21 mouse cellular contexts compared by ENCODE assay signal in the genomic region with DNA sequence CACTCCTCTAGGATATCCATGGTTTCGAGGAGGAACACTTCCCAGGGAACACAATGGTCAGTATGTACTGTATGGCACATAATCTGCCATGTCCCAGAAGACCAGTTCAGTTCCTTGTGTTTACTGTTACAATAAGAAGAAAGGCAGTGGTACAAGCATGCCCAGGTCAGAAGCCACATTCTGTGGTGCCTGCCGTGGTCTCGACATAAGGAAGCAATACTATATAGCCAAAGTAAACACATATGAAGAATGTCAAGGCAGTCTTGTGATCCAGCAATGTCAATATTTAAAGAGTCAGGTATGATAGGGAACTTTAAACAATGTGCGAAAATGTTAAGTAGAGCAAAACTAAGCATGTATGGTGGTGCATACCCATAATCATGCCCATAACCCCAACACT.
"Had no signal": no experiment of that assay in that cellular context is flagged by ENCODE, and none has a peak within 500 bp of the region (broad histone marks: within the 10 kb centered on the region; RNA-seq: fewer than 3 reads in every experiment).

No protein-coding gene starts in this region.

- H3K9me3 ChIP-seq: limb, embryonic 10.5 days; limb, embryonic 13.5 days; liver, embryonic 12.5 days; liver, embryonic 15.5 days; megakaryocyte, embryonic 14.5 days; midbrain, embryonic 10.5 days had no signal

- H3K4me3 ChIP-seq: layer of hippocampus, adult 2 months; limb, embryonic 10.5 days; limb, embryonic 13.5 days; liver, embryonic 12.5 days; liver, embryonic 15.5 days; midbrain, embryonic 10.5 days had no signal

- H3K4me2 ChIP-seq: limb, embryonic 13.5 days; liver, embryonic 12.5 days; liver, embryonic 15.5 days had no signal

- H3K9ac ChIP-seq: limb, embryonic 13.5 days; liver, embryonic 12.5 days; liver, embryonic 15.5 days had no signal

- H3K36me3 ChIP-seq: limb, embryonic 10.5 days; limb, embryonic 13.5 days; liver, embryonic 15.5 days; midbrain, embryonic 10.5 days had no signal

- DNase-seq: kidney, adult 18-20 months; kidney, adult 9 months; kidney, postnatal 14 days; layer of hippocampus, adult 9-11 months; liver; lung, adult 18-20 months; lung, postnatal 36 days; midbrain, embryonic 14.5 days; right cerebral cortex, adult 18-20 months; right cerebral cortex, postnatal 14 days; right cerebral cortex, postnatal 4 days; spleen, adult 18-20 months; thymus, adult 18-20 months; thymus, postnatal 36 days had no signal

- H3K27ac ChIP-seq: layer of hippocampus, adult 2 months; limb, embryonic 10.5 days; limb, embryonic 13.5 days; liver, embryonic 12.5 days; liver, embryonic 15.5 days; midbrain, embryonic 10.5 days had no signal

- H3K27me3 ChIP-seq: limb, embryonic 13.5 days; liver, embryonic 12.5 days; liver, embryonic 15.5 days; megakaryocyte, embryonic 14.5 days had no signal

- ATAC-seq: liver, embryonic 12.5 days had no signal
